ENCODE assay signal across 10 mouse cellular contexts in the genomic region with DNA sequence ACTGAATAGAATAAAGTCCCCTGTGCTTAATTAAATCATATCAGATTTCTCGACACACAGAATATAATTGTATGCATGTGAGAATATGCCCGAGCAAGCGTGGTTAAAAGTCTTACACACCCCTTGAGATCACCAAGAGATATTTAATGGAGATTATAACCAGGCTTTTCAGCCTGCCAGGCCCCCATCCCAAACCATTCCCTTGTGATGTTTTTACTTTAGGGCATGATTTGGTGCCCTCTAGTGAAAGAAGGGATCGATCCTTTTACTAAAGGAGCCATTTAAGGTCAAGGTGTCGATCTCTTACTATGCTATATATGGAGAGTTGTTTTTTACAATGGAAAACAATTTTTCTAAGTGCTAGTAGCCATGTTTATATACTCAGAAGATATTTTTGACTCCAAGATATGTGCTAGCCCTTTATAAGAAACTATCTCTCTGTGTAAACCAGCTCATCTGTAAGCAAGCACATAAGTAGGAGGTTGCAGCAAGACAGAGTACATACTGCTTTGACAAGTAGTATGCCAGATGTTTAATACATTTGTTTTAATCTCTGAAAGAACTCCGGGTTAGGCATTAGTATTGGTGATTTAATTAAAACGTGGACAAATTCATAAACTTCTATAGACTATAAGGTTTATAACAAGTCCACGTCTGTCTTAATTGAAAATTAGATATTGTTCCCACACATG.
DNase-seq lines count a peak whose midpoint lies in the region; ATAC-seq and TF ChIP-seq lines count a peak whose summit lies in the region.
"Had no signal": no experiment of that assay in that cellular context is flagged by ENCODE, and none has a peak within 500 bp of the region (broad histone marks: within the 10 kb centered on the region; RNA-seq: fewer than 3 reads in every experiment).

No protein-coding gene starts in this region.

- no peaks in the 10 kb centered on the region for H3K9me3 ChIP-seq in hindbrain, embryonic 11.5 days (ENCODE audit: control insufficient read depth, low read length)
- H3K9me3 ChIP-seq in hindbrain, embryonic 10.5 days, result no peaks in the 10 kb centered on the region
- no peaks in the 10 kb centered on the region for H3K9me3 ChIP-seq in CH12.LX (replicated peaks; ENCODE audit: low read length)
- H3K9me3 ChIP-seq in hindbrain, embryonic 15.5 days, result no peaks in the 10 kb centered on the region
- H3K9me3 ChIP-seq: heart, embryonic 12.5 days had no signal

- TF ChIP-seq EP300 in CH12.LX (IDR thresholded peaks at IDR 0.05; ENCODE audit: low read length), result no peak

- no peak for TF ChIP-seq POLR2A in CH12.LX (IDR thresholded peaks at IDR 0.05; ENCODE audit: low read depth, low read length)

- 45% methylated on average over 8 of the region's 8 CpGs for WGBS in hindbrain, embryonic 11.5 days
- 47% methylated on average over 8 of the region's 8 CpGs for WGBS in hindbrain, embryonic 10.5 days
- WGBS in hindbrain, embryonic 15.5 days, result 37% methylated on average over 8 of the region's 8 CpGs

- peak; percentile 20 for DNase-seq in hindbrain, embryonic 11.5 days (ENCODE audit: low spot score)
- no peak for DNase-seq in hindbrain, embryonic 10.5 days (ENCODE audit: low spot score)
- DNase-seq in CH12.LX (ENCODE audit: extremely low read depth) (no peak), ZHBTc4 (ENCODE audit: low read depth, low spot score) (peak; percentile 6)
- no peak for DNase-seq in adrenal gland, adult 2 months
- no peak for DNase-seq in right cerebral cortex, postnatal 10 days (ENCODE audit: low spot score in 2 of 2)
- no peak for DNase-seq in urinary bladder, postnatal 10 days (ENCODE audit: low spot score)

- TF ChIP-seq RAD21 in CH12.LX (IDR thresholded peaks at IDR 0.05; ENCODE audit: low read depth, low read length), result peak; percentile 18

- no peaks in the 10 kb centered on the region for H3K36me3 ChIP-seq in hindbrain, embryonic 11.5 days (ENCODE audit: control insufficient read depth, insufficient read depth, low read length)
- no peaks in the 10 kb centered on the region for H3K36me3 ChIP-seq in hindbrain, embryonic 10.5 days
- H3K36me3 ChIP-seq in CH12.LX (replicated peaks in 1 of 2; ENCODE audit: control insufficient read depth in 1 of 2, insufficient read depth in 1 of 2, low read length in 1 of 2), result no peaks in the 10 kb centered on the region
- H3K36me3 ChIP-seq in hindbrain, embryonic 15.5 days, result no peaks in the 10 kb centered on the region
- H3K36me3 ChIP-seq: heart, embryonic 12.5 days had no signal

- no peaks in the 10 kb centered on the region for H3K4me1 ChIP-seq in hindbrain, embryonic 11.5 days (replicated peaks; ENCODE audit: control insufficient read depth, insufficient read depth, low read length)
- no peaks in the 10 kb centered on the region for H3K4me1 ChIP-seq in hindbrain, embryonic 10.5 days (replicated peaks)
- no peaks in the 10 kb centered on the region for H3K4me1 ChIP-seq in CH12.LX (ENCODE audit: control insufficient read depth in 1 of 2, insufficient read depth in 2 of 2)
- no peaks in the 10 kb centered on the region for H3K4me1 ChIP-seq in hindbrain, embryonic 15.5 days (replicated peaks)
- H3K4me1 ChIP-seq: heart, embryonic 12.5 days had no signal

- in situ Hi-C loops in CH12.LX (cut with MboI; ENCODE audit: low pct_ligation_motif_present, low pct_unique_long_range_greater_than_20kb, low sequenced_read_pairs), result no loop called here

- peak; percentile 75 for ATAC-seq in hindbrain, embryonic 11.5 days (ENCODE audit: low FRiP score)
- ATAC-seq in hindbrain, embryonic 15.5 days (ENCODE audit: low FRiP score, low read depth), result 0 out of 2 replicates have a peak, but pooled peaks have one; percentile 42

- dilution Hi-C loops in CH12.LX (cut with MboI; ENCODE audit: extremely low pct_ligation_motif_present, extremely low pct_unique_long_range_greater_than_20kb, low sequenced_read_pairs), result no loop called here

- TF ChIP-seq CTCF in CH12.LX (conservative IDR thresholded peaks at IDR 0.05 in 1 of 2, IDR thresholded peaks at IDR 0.05 in 1 of 2; ENCODE audit: low read depth in 2 of 2, low read length in 2 of 2), result no peak

- no peak overlapping the region for H3K27ac ChIP-seq in hindbrain, embryonic 11.5 days (ENCODE audit: low read depth, low read length)
- no peak overlapping the region for H3K27ac ChIP-seq in hindbrain, embryonic 10.5 days
- no peak overlapping the region for H3K27ac ChIP-seq in CH12.LX (ENCODE audit: insufficient read depth, low read depth)
- no peak overlapping the region for H3K27ac ChIP-seq in hindbrain, embryonic 15.5 days (replicated peaks)

- H3K27me3 ChIP-seq in hindbrain, embryonic 11.5 days (ENCODE audit: control insufficient read depth, insufficient read depth, low read length), result no peaks in the 10 kb centered on the region
- H3K27me3 ChIP-seq in hindbrain, embryonic 10.5 days (ENCODE audit: insufficient read depth, poor library complexity, severe bottlenecking), result no peaks in the 10 kb centered on the region
- H3K27me3 ChIP-seq in CH12.LX (replicated peaks), result no peaks in the 10 kb centered on the region
- no peaks in the 10 kb centered on the region for H3K27me3 ChIP-seq in hindbrain, embryonic 15.5 days
- H3K27me3 ChIP-seq: heart, embryonic 12.5 days had no signal

- no peaks in the 10 kb centered on the region for H3K79me2 ChIP-seq in CH12.LX (replicated peaks; ENCODE audit: control insufficient read depth, extremely low read depth, insufficient read depth, poor library complexity, severe bottlenecking)

- H3K4me3 ChIP-seq in hindbrain, embryonic 11.5 days (ENCODE audit: low read depth, low read length), result no peak overlapping the region
- no peak overlapping the region for H3K4me3 ChIP-seq in hindbrain, embryonic 10.5 days
- no peak overlapping the region for H3K4me3 ChIP-seq in CH12.LX (replicated peaks in 1 of 3; ENCODE audit: low read depth in 2 of 3, low read length in 2 of 3, poor library complexity in 1 of 3)
- no peak overlapping the region for H3K4me3 ChIP-seq in hindbrain, embryonic 15.5 days
- H3K4me3 ChIP-seq: erythroblast, embryonic 14.5 days; heart, embryonic 12.5 days had no signal

- H3K4me2 ChIP-seq in hindbrain, embryonic 11.5 days (replicated peaks; ENCODE audit: low read depth, low read length), result no peak overlapping the region
- H3K4me2 ChIP-seq in CH12.LX (ENCODE audit: insufficient read depth, low read depth, poor library complexity, severe bottlenecking), result no peak overlapping the region
- H3K4me2 ChIP-seq in hindbrain, embryonic 15.5 days, result no peak overlapping the region
- H3K4me2 ChIP-seq: heart, embryonic 12.5 days had no signal

- H3K9ac ChIP-seq in hindbrain, embryonic 11.5 days (ENCODE audit: low read depth, low read length), result no peak overlapping the region
- H3K9ac ChIP-seq in CH12.LX (ENCODE audit: insufficient read depth, low read depth), result no peak overlapping the region
- H3K9ac ChIP-seq in hindbrain, embryonic 15.5 days, result no peak overlapping the region
- H3K9ac ChIP-seq: heart, embryonic 12.5 days had no signal

TF ChIP-seq in CH12.LX, 34 proteins besides CTCF, POLR2A, EP300 and RAD21:
- TF ChIP-seq RCOR1 (conservative IDR thresholded peaks at IDR 0.05; ENCODE audit: low read depth, low read length), result no peak
- no peak for TF ChIP-seq ZKSCAN1 (IDR thresholded peaks at IDR 0.05; ENCODE audit: borderline replicate concordance, low read depth, low read length)
- no peak for TF ChIP-seq MAFK (IDR thresholded peaks at IDR 0.05; ENCODE audit: insufficient replicate concordance, low read length)
- no peak for TF ChIP-seq USF2 (conservative IDR thresholded peaks at IDR 0.05; ENCODE audit: low read depth, low read length)
- no peak for TF ChIP-seq ELF1 (IDR thresholded peaks at IDR 0.05; ENCODE audit: low read depth, low read length)
- TF ChIP-seq CHD2 (IDR thresholded peaks at IDR 0.05; ENCODE audit: low read length), result no peak
- no peak for TF ChIP-seq MAX (IDR thresholded peaks at IDR 0.05; ENCODE audit: low read length)
- no peak for TF ChIP-seq BHLHE40 (IDR thresholded peaks at IDR 0.05; ENCODE audit: low read depth, low read length)
- TF ChIP-seq IRF4 (IDR thresholded peaks at IDR 0.05; ENCODE audit: low read depth, low read length), result no peak
- TF ChIP-seq KAT2A (IDR thresholded peaks at IDR 0.05; ENCODE audit: insufficient replicate concordance, low read length), result no peak
- no peak for TF ChIP-seq ETS1 (conservative IDR thresholded peaks at IDR 0.05; ENCODE audit: low read depth, low read length)
- TF ChIP-seq TBP (conservative IDR thresholded peaks at IDR 0.05; ENCODE audit: low read depth, low read length), result no peak
- TF ChIP-seq ZMIZ1 (IDR thresholded peaks at IDR 0.05; ENCODE audit: low read depth, low read length), result no peak
- TF ChIP-seq PAX5 (IDR thresholded peaks at IDR 0.05; ENCODE audit: low read length), result no peak
- TF ChIP-seq E2F4 (IDR thresholded peaks at IDR 0.05; ENCODE audit: insufficient replicate concordance, low read depth, low read length), result no peak
- TF ChIP-seq JUN (IDR thresholded peaks at IDR 0.05; ENCODE audit: insufficient read depth, low read depth, low read length), result no peak
- TF ChIP-seq SMC3 (IDR thresholded peaks at IDR 0.05; ENCODE audit: low read depth, low read length), result no peak
- TF ChIP-seq MAZ (IDR thresholded peaks at IDR 0.05; ENCODE audit: low read depth, low read length), result no peak
- no peak for TF ChIP-seq NELFE (IDR thresholded peaks at IDR 0.05; ENCODE audit: low read depth, low read length)
- no peak for TF ChIP-seq TCF12 (IDR thresholded peaks at IDR 0.05; ENCODE audit: low read depth, low read length)

Comparison
In these comparisons a context has a peak if more than half of its experiments do, and no peak if none do; other contexts are left out.
1. DNase-seq: peak in hindbrain, embryonic 11.5 days (single experiment) and ZHBTc4 (single experiment); none in hindbrain, embryonic 10.5 days (single experiment), CH12.LX (single experiment), adrenal gland, adult 2 months (single experiment), right cerebral cortex, postnatal 10 days (0 of 2) and urinary bladder, postnatal 10 days (single experiment).